Mouse (Mus musculus) kidney, postnatal 10 days (tissue): ENCODE measurements around the gene F2rl2.

Experiments used
- DNase-seq: peaks from one replicate; pipeline ENCODE4 v3.0.0; 2021; ENCODE audit warnings: mixed read lengths

The F2rl2 gene

DNA sequence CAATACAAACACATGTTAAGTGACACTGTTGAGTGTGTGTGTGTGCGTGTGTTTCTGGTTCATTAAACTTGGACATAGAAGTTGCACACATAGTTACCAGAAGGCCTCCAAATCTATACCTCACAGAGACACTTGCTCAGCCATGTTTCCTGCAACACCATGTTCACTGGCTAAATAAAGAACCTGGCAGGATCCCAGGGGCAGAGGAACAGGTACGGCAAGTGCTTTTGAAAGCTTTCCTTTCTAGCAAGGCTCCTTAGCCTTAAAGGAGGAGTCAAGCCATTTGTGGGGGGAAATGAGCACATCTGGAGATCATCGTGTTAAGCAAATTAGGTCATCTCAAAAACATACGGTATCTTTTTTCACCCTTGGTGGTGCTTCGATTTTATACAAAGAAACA is 6.7 kb downstream of the F2rl2 start:
- DNase-seq: no peak

DNA sequence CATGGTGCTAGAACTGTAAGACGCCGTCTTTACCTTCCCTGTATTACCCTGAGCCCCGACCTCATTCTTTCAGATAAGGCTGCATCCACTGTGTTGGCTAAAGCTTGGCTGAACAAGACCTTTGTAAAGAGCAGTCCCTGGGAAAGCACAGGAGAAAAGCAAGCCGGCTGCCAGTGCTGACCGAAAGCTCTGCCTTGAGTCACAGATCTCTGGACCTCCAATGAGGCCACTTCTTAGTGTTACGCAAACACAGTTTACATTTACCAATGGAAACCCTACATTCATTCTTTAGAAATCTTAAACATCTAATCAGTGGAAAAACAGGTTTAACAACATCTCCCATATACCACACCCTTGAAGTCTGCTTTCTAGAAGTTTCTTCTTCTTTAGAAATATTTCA is 8.9 kb downstream of the F2rl2 start:
- DNase-seq: no peak

DNA sequence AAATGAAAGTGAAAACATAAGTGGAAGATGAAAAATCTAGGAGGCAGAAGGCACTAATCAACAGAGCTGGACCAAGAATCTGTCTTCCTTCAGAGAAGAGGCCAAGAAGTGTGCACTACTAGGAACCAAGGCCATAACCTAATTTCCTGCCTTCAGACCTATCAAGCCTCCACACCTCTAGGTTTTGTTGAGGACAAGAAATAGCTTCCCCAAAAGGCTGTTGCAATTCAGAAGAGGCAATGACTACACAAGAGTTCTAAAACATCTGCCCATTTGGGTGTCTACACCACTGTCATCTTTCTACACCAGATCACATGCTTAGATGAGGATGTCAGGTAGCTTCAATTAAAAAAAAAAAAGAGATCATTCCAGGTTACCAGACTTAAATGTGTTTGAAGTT is 15.4 kb downstream of the F2rl2 start:
- no peak for DNase-seq

DNA sequence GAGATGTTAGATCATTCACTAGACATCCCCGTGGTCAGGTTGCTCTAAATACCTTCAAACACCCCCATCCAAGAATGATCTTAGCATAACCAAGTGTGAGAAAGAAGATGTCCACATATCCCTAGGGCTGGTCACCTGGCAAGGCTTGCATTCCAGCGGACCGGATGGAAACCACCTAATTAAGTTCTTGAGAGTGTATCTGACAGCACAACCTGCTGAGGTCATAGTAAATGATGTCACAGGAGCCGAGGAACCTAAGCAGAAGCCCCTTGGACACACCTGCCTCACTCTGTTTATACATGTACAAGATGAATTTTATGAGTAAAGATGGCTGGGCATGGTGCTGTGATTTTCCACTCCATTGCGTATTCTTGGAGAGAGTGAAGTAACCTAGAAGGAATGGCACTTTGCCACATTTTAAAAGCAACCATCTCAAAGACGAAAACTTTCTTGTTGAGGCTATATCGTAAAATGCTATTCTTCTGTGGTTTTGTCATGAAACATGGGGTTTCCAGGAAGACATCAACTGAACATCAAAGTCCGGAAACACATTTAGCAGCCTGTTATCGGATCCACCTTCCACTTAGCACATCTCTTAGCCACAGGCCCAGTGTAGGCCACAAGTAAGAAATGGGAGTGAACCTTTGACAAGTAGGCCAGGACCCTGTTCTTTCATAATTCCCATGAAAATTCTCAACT is 16.1 kb downstream of the F2rl2 start:
- DNase-seq: no peak

GRCm38 (mm10) chr13:95714271-95714975 is 17.8 kb downstream of the F2rl2 start:
- no peak for DNase-seq

- no peak for DNase-seq
Measured at GRCm38 (mm10) chr13:95715356-95715755, 18.7 kb downstream of the F2rl2 start.

- peak; percentile 81 for DNase-seq
Measured at GRCm38 (mm10) chr13:95719320-95720232, 22.9 kb downstream of the F2rl2 start.

DNA sequence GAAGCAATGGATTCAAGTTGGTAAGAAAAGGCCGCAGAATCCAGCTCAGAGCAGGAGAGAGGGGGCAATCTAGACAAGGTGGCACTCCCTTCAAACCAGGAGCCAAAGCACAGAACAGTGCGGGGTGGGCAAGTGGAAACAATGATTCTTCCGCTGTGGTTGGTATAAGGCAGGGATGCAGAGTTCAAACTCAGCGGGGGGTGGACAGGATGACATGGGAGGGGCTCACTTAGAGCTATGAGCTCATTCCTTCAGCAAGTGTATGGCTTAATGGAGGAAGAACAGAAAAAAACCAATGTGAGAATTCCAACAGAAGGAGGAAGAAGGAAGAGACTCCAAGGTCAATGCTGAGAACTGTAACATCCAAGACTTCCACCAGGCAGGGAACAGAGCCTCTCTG is 33.8 kb downstream of the F2rl2 start:
- no peak for DNase-seq

DNA sequence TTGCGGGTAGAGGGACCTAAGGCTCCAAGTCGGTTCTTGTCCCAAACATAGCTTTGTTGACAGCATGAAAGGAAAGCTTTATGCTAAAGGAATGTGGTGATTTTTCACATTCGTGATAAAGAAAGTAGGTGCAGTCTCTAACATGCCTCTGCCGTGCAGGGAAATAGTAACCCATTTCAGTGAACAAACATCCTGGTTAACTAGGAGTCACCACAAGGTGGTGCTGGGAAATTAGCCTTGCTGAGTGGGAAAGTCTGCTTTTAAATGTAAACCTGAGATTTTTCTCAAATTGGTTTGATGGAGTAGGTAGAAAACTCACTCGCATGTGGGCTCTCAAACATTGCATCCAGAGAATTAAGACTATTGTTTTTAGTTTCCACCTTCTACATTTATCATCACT is 43.0 kb downstream of the F2rl2 start:
- DNase-seq: peak; percentile 48

GRCm38 (mm10) chr13:95741813-95742689 is 45.4 kb downstream of the F2rl2 start:
- DNase-seq: no peak

DNA sequence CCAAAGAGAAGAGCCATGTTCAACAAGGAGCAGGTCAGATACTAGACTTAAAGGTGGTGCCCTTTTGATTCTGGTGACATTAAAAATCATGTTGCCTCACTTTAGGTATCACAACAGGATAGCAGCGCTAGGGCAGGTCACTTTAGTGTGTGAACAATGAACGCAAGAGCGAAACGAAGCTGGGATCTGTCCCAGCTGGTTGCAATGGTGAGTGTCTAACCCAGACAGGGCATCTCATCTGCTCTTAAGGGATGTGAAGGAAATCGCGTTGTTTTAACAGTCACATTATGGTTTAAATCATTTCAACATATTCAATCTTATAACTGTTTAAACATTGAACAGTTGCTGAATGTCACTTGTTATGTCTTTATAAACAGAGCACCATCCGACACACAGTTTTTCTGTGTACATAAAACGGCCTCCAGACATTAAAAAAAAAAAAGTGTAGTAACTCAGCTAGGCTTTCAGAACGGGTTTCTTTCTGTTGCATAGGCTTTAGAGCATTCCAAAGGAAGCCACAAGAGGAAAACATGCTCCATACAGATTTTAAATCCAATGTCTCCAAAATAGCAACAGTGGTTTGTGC is 46.3 kb downstream of the F2rl2 start:
- DNase-seq: no peak

GRCm38 (mm10) chr13:95745451-95745850 is 48.8 kb downstream of the F2rl2 start:
- DNase-seq: no peak

GRCm38 (mm10) chr13:95746509-95746908 is 49.9 kb downstream of the F2rl2 start:
- DNase-seq: peak; percentile 79

- no peak for DNase-seq
Measured at GRCm38 (mm10) chr13:95747101-95747500, 50.4 kb downstream of the F2rl2 start.

DNA sequence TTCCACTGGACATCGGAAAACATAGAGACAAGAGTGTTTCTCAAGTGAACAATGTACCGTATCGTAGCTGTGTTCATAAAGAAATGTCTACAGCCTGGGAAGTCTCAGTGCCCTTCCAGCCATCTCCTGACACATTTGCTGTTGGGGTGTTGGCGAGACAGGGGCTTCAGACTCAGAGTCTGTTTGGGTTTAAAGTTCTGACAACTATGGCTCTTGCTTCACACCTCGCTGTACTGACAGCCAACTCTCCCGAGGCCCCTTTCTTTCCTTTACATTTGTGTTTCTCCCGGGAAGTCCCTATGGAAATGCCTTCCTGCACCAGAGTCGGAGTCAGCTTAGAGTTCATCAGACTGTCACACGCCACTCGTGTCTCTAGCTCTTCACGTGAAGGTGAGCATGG is 50.9 kb downstream of the F2rl2 start:
- no peak for DNase-seq
